Mouse (Mus musculus): ENCODE measurements around the gene Fuca1. TPM values are rescaled to one million over a fixed set of nuclear protein-coding genes. Genes with fewer than 3 reads are reported as not detected.
A peak's percentile ranks its signal among the peaks of the same experiment; 100 is the strongest.

The Fuca1 gene
- polyA plus RNA-seq, 1 experiment = 29.8 TPM

GRCm38 (mm10) chr4:135943389-135943788, 22.9 kb downstream of the Fuca1 start:
- H3K36me3 ChIP-seq (ENCODE audit: control insufficient read depth, insufficient read depth) = no peaks in the 10 kb centered on the region
- H3K27me3 ChIP-seq (ENCODE audit: control insufficient read depth, insufficient read depth, insufficient read length) = no peaks in the 10 kb centered on the region
- peaks cover 18% of the 10 kb centered on the region for H3K79me2 ChIP-seq (ENCODE audit: control insufficient read depth, insufficient read depth)
- H3K4me3 ChIP-seq = no peak overlapping the region
- TF ChIP-seq MYOG (IDR thresholded peaks at IDR 0.05; ENCODE audit: control insufficient read depth in 1 of 3, insufficient read depth in 1 of 3, insufficient read length in 2 of 3, low read depth in 2 of 3) = no peak
- TF ChIP-seq E2F4 (IDR thresholded peaks at IDR 0.05; ENCODE audit: insufficient read depth) = no peak
- TF ChIP-seq MYOD1 (IDR thresholded peaks at IDR 0.05; ENCODE audit: control insufficient read depth in 1 of 3, insufficient read length in 2 of 3, low read depth in 2 of 3) = no peak
- no peak for TF ChIP-seq REST (IDR thresholded peaks at IDR 0.05; ENCODE audit: insufficient read depth, insufficient read length)
- TF ChIP-seq USF1 (IDR thresholded peaks at IDR 0.05; ENCODE audit: low read depth) = no peak
- TF ChIP-seq CEBPB (IDR thresholded peaks at IDR 0.05; ENCODE audit: insufficient read depth, poor library complexity, severe bottlenecking) = no peak
- TF ChIP-seq POLR2AphosphoS2 (IDR thresholded peaks at IDR 0.05; ENCODE audit: insufficient read length, low read depth) = no peak
- TF ChIP-seq POLR2A (IDR thresholded peaks at IDR 0.05; ENCODE audit: insufficient read length, low read depth) = no peak
- TF ChIP-seq TCF3 (IDR thresholded peaks at IDR 0.05; ENCODE audit: insufficient read length, low read depth) = no peak
- H3K4me2 ChIP-seq (ENCODE audit: low read depth) = no peak overlapping the region
- H3ac ChIP-seq (ENCODE audit: control insufficient read depth, insufficient read length) = no peak overlapping the region

- Histone ChIP-seq H3K4me2 (ENCODE audit: low read depth) (peak overlapping the region; percentile 82), H3ac (ENCODE audit: control insufficient read depth, insufficient read length) (no peak overlapping the region), H3K27me3 (ENCODE audit: control insufficient read depth, insufficient read depth, insufficient read length) (no peaks in the 10 kb centered on the region), H3K79me2 (ENCODE audit: control insufficient read depth, insufficient read depth) (peaks cover 18% of the 10 kb centered on the region), H3K36me3 (ENCODE audit: control insufficient read depth, insufficient read depth) (no peaks in the 10 kb centered on the region), H3K4me3 (peak overlapping the region; percentile 91)
- TF ChIP-seq USF1 (IDR thresholded peaks at IDR 0.05; ENCODE audit: low read depth) (no peak), CEBPB (IDR thresholded peaks at IDR 0.05; ENCODE audit: insufficient read depth, poor library complexity, severe bottlenecking) (no peak), MYOG (IDR thresholded peaks at IDR 0.05; ENCODE audit: control insufficient read depth in 1 of 3, insufficient read depth in 1 of 3, insufficient read length in 2 of 3, low read depth in 2 of 3) (no peak), SRF (IDR thresholded peaks at IDR 0.05; ENCODE audit: control insufficient read depth, insufficient read length, low read depth) (no peak), POLR2A (IDR thresholded peaks at IDR 0.05; ENCODE audit: insufficient read length, low read depth) (no peak), MAX (IDR thresholded peaks at IDR 0.05; ENCODE audit: low read depth) (no peak), TCF12 (IDR thresholded peaks at IDR 0.05; ENCODE audit: insufficient read depth, poor library complexity, severe bottlenecking) (no peak)
Observed at GRCm38 (mm10) chr4:135945706-135946105, 25.2 kb downstream of the Fuca1 start.

GRCm38 (mm10) chr4:135946278-135946658, 25.7 kb downstream of the Fuca1 start, which contains the start of gene Hmgcl:
Gene Hmgcl, plus strand, starts transcription at chr4:135946448.
- peak within 1 kb of the TSS; percentile 82 for H3K4me2 ChIP-seq (ENCODE audit: low read depth)
- TF ChIP-seq CEBPB (IDR thresholded peaks at IDR 0.05; ENCODE audit: insufficient read depth, poor library complexity, severe bottlenecking) = no peak
- no peak for TF ChIP-seq TCF3 (IDR thresholded peaks at IDR 0.05; ENCODE audit: insufficient read length, low read depth)
- TF ChIP-seq MYOG (IDR thresholded peaks at IDR 0.05; ENCODE audit: control insufficient read depth in 1 of 3, insufficient read depth in 1 of 3, insufficient read length in 2 of 3, low read depth in 2 of 3) = no peak
- no peak for TF ChIP-seq REST (IDR thresholded peaks at IDR 0.05; ENCODE audit: insufficient read depth, insufficient read length)
- peak; percentile 92 for TF ChIP-seq POLR2AphosphoS2 (IDR thresholded peaks at IDR 0.05; ENCODE audit: insufficient read length, low read depth)
- TF ChIP-seq USF1 (IDR thresholded peaks at IDR 0.05; ENCODE audit: low read depth) = peak; percentile 94
- no peak for TF ChIP-seq MYOD1 (IDR thresholded peaks at IDR 0.05; ENCODE audit: control insufficient read depth in 1 of 3, insufficient read length in 2 of 3, low read depth in 2 of 3)
- no peak for TF ChIP-seq SRF (IDR thresholded peaks at IDR 0.05; ENCODE audit: control insufficient read depth, insufficient read length, low read depth)
- TF ChIP-seq MAX (IDR thresholded peaks at IDR 0.05; ENCODE audit: low read depth) = no peak
- TF ChIP-seq TCF12 (IDR thresholded peaks at IDR 0.05; ENCODE audit: insufficient read depth, poor library complexity, severe bottlenecking) = no peak
- no peak for TF ChIP-seq E2F4 (IDR thresholded peaks at IDR 0.05; ENCODE audit: insufficient read depth)
- peak; percentile 93 for TF ChIP-seq POLR2A (IDR thresholded peaks at IDR 0.05; ENCODE audit: insufficient read length, low read depth)

GRCm38 (mm10) chr4:135946659-135947301, 26.2 kb downstream of the Fuca1 start:
- Histone ChIP-seq H3K4me3 (peak overlapping the region; percentile 91), H3K36me3 (ENCODE audit: control insufficient read depth, insufficient read depth) (no peaks in the 10 kb centered on the region), H3ac (ENCODE audit: control insufficient read depth, insufficient read length) (peak overlapping the region; percentile 6), H3K79me2 (ENCODE audit: control insufficient read depth, insufficient read depth) (peaks cover 18% of the 10 kb centered on the region), H3K27me3 (ENCODE audit: control insufficient read depth, insufficient read depth, insufficient read length) (no peaks in the 10 kb centered on the region), H3K4me2 (ENCODE audit: low read depth) (peak overlapping the region; percentile 71)
- no peak for TF ChIP-seq E2F4 (IDR thresholded peaks at IDR 0.05; ENCODE audit: insufficient read depth)
- TF ChIP-seq MAX (IDR thresholded peaks at IDR 0.05; ENCODE audit: low read depth) = no peak
- no peak for TF ChIP-seq USF1 (IDR thresholded peaks at IDR 0.05; ENCODE audit: low read depth)
- TF ChIP-seq TCF12 (IDR thresholded peaks at IDR 0.05; ENCODE audit: insufficient read depth, poor library complexity, severe bottlenecking) = no peak
- no peak for TF ChIP-seq POLR2AphosphoS2 (IDR thresholded peaks at IDR 0.05; ENCODE audit: insufficient read length, low read depth)
- TF ChIP-seq CEBPB (IDR thresholded peaks at IDR 0.05; ENCODE audit: insufficient read depth, poor library complexity, severe bottlenecking) = no peak
- no peak for TF ChIP-seq POLR2A (IDR thresholded peaks at IDR 0.05; ENCODE audit: insufficient read length, low read depth)

More at GRCm38 (mm10) chr4:135946278-135946658, 25.7 kb downstream of the Fuca1 start, which contains the start of gene Hmgcl:
- Histone ChIP-seq H3K27me3 (ENCODE audit: control insufficient read depth, insufficient read depth, insufficient read length) (no peaks in the 10 kb centered on the region), H3K36me3 (ENCODE audit: control insufficient read depth, insufficient read depth) (no peaks in the 10 kb centered on the region), H3K4me3 (peak within 1 kb of the TSS; percentile 91), H3K79me2 (ENCODE audit: control insufficient read depth, insufficient read depth) (peaks cover 18% of the 10 kb centered on the region), H3ac (ENCODE audit: control insufficient read depth, insufficient read length) (peak within 1 kb of the TSS; percentile 6)

GRCm38 (mm10) chr4:135948142-135948541, 27.6 kb downstream of the Fuca1 start:
- H3K79me2 ChIP-seq (ENCODE audit: control insufficient read depth, insufficient read depth) = peaks cover 18% of the 10 kb centered on the region
- no peaks in the 10 kb centered on the region for H3K27me3 ChIP-seq (ENCODE audit: control insufficient read depth, insufficient read depth, insufficient read length)
- peak overlapping the region; percentile 71 for H3K4me2 ChIP-seq (ENCODE audit: low read depth)
- no peak overlapping the region for H3ac ChIP-seq (ENCODE audit: control insufficient read depth, insufficient read length)
- no peaks in the 10 kb centered on the region for H3K36me3 ChIP-seq (ENCODE audit: control insufficient read depth, insufficient read depth)
- TF ChIP-seq POLR2A (IDR thresholded peaks at IDR 0.05; ENCODE audit: insufficient read length, low read depth) (no peak), TCF3 (IDR thresholded peaks at IDR 0.05; ENCODE audit: insufficient read length, low read depth) (no peak), TCF12 (IDR thresholded peaks at IDR 0.05; ENCODE audit: insufficient read depth, poor library complexity, severe bottlenecking) (no peak), E2F4 (IDR thresholded peaks at IDR 0.05; ENCODE audit: insufficient read depth) (no peak), USF1 (IDR thresholded peaks at IDR 0.05; ENCODE audit: low read depth) (no peak), REST (IDR thresholded peaks at IDR 0.05; ENCODE audit: insufficient read depth, insufficient read length) (no peak), SRF (IDR thresholded peaks at IDR 0.05; ENCODE audit: control insufficient read depth, insufficient read length, low read depth) (no peak), POLR2AphosphoS2 (IDR thresholded peaks at IDR 0.05; ENCODE audit: insufficient read length, low read depth) (no peak), MYOG (IDR thresholded peaks at IDR 0.05; ENCODE audit: control insufficient read depth in 1 of 3, insufficient read depth in 1 of 3, insufficient read length in 2 of 3, low read depth in 2 of 3) (no peak), MYOD1 (IDR thresholded peaks at IDR 0.05; ENCODE audit: control insufficient read depth in 1 of 3, insufficient read length in 2 of 3, low read depth in 2 of 3) (no peak), MAX (IDR thresholded peaks at IDR 0.05; ENCODE audit: low read depth) (no peak), CEBPB (IDR thresholded peaks at IDR 0.05; ENCODE audit: insufficient read depth, poor library complexity, severe bottlenecking) (no peak)
- H3K4me3 ChIP-seq = no peak overlapping the region

All from myocyte (in vitro differentiated cells).